Mouse (Mus musculus) cortical plate, adult 2 months (tissue): ENCODE measurements around the gene Pp2d1.

Experiments used
- CTCF ChIP-seq: fragments of 200-500 bp; IDR thresholded peaks from 2 replicates; pipeline ENCODE4 v1.5.1; 2011; ENCODE audit warnings: mild to moderate bottlenecking, control low read depth, low read length; ENCODE audit not compliant: insufficient read depth; ENCODE audit errors: extremely low read depth
- POLR2A ChIP-seq: fragments of 200-500 bp; IDR thresholded peaks from 2 replicates; pipeline ENCODE4 v1.6.1; 2011; ENCODE audit warnings: mild to moderate bottlenecking, low read length, control low read depth; ENCODE audit not compliant: insufficient read depth; ENCODE audit errors: extremely low read depth

GRCm38 (mm10) chr17:53570361-53570875 is 31.2 kb upstream of the Pp2d1 start:
- TF ChIP-seq CTCF, result no peak
- TF ChIP-seq POLR2A, result no peak
